Mouse (Mus musculus) stomach, embryonic 16.5 days (tissue): ENCODE data around the gene Pofut2. TPM values are rescaled to one million over a fixed set of nuclear protein-coding genes. Genes with fewer than 3 reads are reported as not detected.

Source experiments
- ATAC-seq: fragments of 200-750 bp; cut with Nextera tagmentation; 2 replicates; pipeline ENCODE4 v1.8.0; 2017; ENCODE audit warnings: moderate number of reproducible peaks, moderate TSS enrichment; ENCODE audit not compliant: insufficient read depth, low FRiP score
- H3K27ac ChIP-seq: fragments of 300-500 bp; sonication (generic); 2 replicates; pipeline ENCODE4 v1.5.1; 2014; ENCODE audit warnings: low read length
- H3K27me3 ChIP-seq: fragments of 300-500 bp; sonication (generic); 2 replicates; pipeline ENCODE4 v1.6.1; 2014; ENCODE audit warnings: low read length, control low read depth, mixed read lengths; ENCODE audit not compliant: control insufficient read depth, insufficient read depth
- H3K36me3 ChIP-seq: fragments of 300-500 bp; sonication (generic); 2 replicates; pipeline ENCODE4 v1.6.1; 2014; ENCODE audit warnings: low read length; ENCODE audit not compliant: control insufficient read depth, insufficient read depth
- H3K4me1 ChIP-seq: fragments of 300-500 bp; sonication (generic); 2 replicates; pipeline ENCODE4 v1.6.1; 2014; ENCODE audit warnings: low read length, control low read depth, mixed read lengths; ENCODE audit not compliant: control insufficient read depth, insufficient read depth
- H3K4me2 ChIP-seq: fragments of 300-500 bp; sonication (generic); 2 replicates; pipeline ENCODE4 v1.6.1; 2014; ENCODE audit warnings: low read depth, low read length, mixed read lengths
- H3K4me3 ChIP-seq: fragments of 300-500 bp; sonication (generic); replicated peaks from 2 replicates; pipeline ENCODE4 v1.5.1; 2014; ENCODE audit warnings: mild to moderate bottlenecking, low read length
- H3K9ac ChIP-seq: fragments of 300-500 bp; sonication (generic); 2 replicates; pipeline ENCODE4 v1.6.1; 2014; ENCODE audit warnings: low read length
- H3K9me3 ChIP-seq: fragments of 300-500 bp; sonication (generic); replicated peaks from 2 replicates; pipeline ENCODE4 v1.6.1; 2016; ENCODE audit warnings: low read length, control low read depth; ENCODE audit not compliant: control insufficient read depth
- WGBS: fragments of 180-500 bp; shearing (Covaris S2); extraction: QIAGEN DNeasy Blood & Tissue Kit; methylation state at CpG from one replicate; pipeline ENCODE4 v1.1.7; 2014; 5-methylcytosine and 5-hydroxymethylcytosine counted together
- polyA plus RNA-seq: library from polyadenylated mRNA; unstranded; fragments of >200 nt; fragmentation: Nextera tagmentation; extraction: Ambion mirVana; gene quantifications from 2 replicates; pipeline ENCODE4 v1.2.1, GENCODE M21; 2015

Pofut2 gene
- polyA plus RNA-seq, 1 experiment from 2014 or later, result 125 TPM

GRCm38 (mm10) chr10:77226691-77227367 lies 32.2 kb upstream of the Pofut2 start:
- Histone ChIP-seq H3K4me2 (no peak overlapping the region), H3K9me3 (no peaks in the 10 kb centered on the region), H3K27me3 (no peaks in the 10 kb centered on the region), H3K36me3 (no peaks in the 10 kb centered on the region), H3K9ac (no peak overlapping the region), H3K4me3 (no peak overlapping the region), H3K4me1 (0 out of 2 replicates have a peak, but pooled peaks cover 5% of the 10 kb centered on the region), H3K27ac (no peak overlapping the region)
- no peak for ATAC-seq
- 71% methylated on average over 8 of the region's 8 CpGs for WGBS

GRCm38 (mm10) chr10:77227368-77227723 lies 31.7 kb upstream of the Pofut2 start:
- Histone ChIP-seq H3K4me1 (0 out of 2 replicates have a peak, but pooled peaks cover 5% of the 10 kb centered on the region), H3K9me3 (no peaks in the 10 kb centered on the region), H3K27ac (no peak overlapping the region), H3K9ac (no peak overlapping the region), H3K4me2 (no peak overlapping the region), H3K27me3 (no peaks in the 10 kb centered on the region), H3K36me3 (no peaks in the 10 kb centered on the region), H3K4me3 (no peak overlapping the region)
- WGBS, result 78% methylated on average over 6 of the region's 6 CpGs
- ATAC-seq, result no peak

- Histone ChIP-seq H3K9ac (no peak overlapping the region), H3K4me2 (no peak overlapping the region), H3K9me3 (no peaks in the 10 kb centered on the region), H3K36me3 (no peaks in the 10 kb centered on the region), H3K4me3 (no peak overlapping the region), H3K27me3 (no peaks in the 10 kb centered on the region), H3K4me1 (0 out of 2 replicates have a peak, but pooled peaks cover 7% of the 10 kb centered on the region), H3K27ac (no peak overlapping the region)
- WGBS, result 70% methylated on average over 13 of the region's 13 CpGs
- ATAC-seq, result no peak
Measured at GRCm38 (mm10) chr10:77229609-77230595, 29.1 kb upstream of the Pofut2 start.

- ATAC-seq, result no peak; the same call in 1 of the 2 replicates
Measured at GRCm38 (mm10) chr10:77231861-77232755, 26.9 kb upstream of the Pofut2 start.

GRCm38 (mm10) chr10:77233230-77233629 lies 25.8 kb upstream of the Pofut2 start:
- H3K4me3 ChIP-seq, result no peak overlapping the region
- no peak overlapping the region for H3K27ac ChIP-seq
- H3K4me2 ChIP-seq, result no peak overlapping the region
- H3K9me3 ChIP-seq, result no peaks in the 10 kb centered on the region
- H3K27me3 ChIP-seq, result no peaks in the 10 kb centered on the region
- H3K36me3 ChIP-seq, result no peaks in the 10 kb centered on the region
- ATAC-seq, result no peak
- no peak overlapping the region for H3K9ac ChIP-seq
- H3K4me1 ChIP-seq, result 0 out of 2 replicates have a peak, but pooled peaks cover 7% of the 10 kb centered on the region
- 83% methylated on average over 1 of the region's 1 CpGs for WGBS

More at GRCm38 (mm10) chr10:77231861-77232755, 26.9 kb upstream of the Pofut2 start:
- Histone ChIP-seq H3K9ac (no peak overlapping the region), H3K27ac (no peak overlapping the region), H3K9me3 (no peaks in the 10 kb centered on the region), H3K36me3 (no peaks in the 10 kb centered on the region), H3K27me3 (no peaks in the 10 kb centered on the region), H3K4me3 (no peak overlapping the region), H3K4me2 (no peak overlapping the region), H3K4me1 (0 out of 2 replicates have a peak, but pooled peaks cover 7% of the 10 kb centered on the region)
- WGBS, result 56% methylated on average over 16 of the region's 16 CpGs

GRCm38 (mm10) chr10:77234991-77235616 lies 23.9 kb upstream of the Pofut2 start:
- Histone ChIP-seq H3K36me3 (no peaks in the 10 kb centered on the region), H3K4me1 (0 out of 2 replicates have a peak, but pooled peaks cover 7% of the 10 kb centered on the region), H3K27ac (no peak overlapping the region), H3K27me3 (no peaks in the 10 kb centered on the region), H3K9ac (no peak overlapping the region), H3K9me3 (no peaks in the 10 kb centered on the region), H3K4me3 (no peak overlapping the region), H3K4me2 (no peak overlapping the region)
- 70% methylated on average over 12 of the region's 12 CpGs for WGBS
- ATAC-seq, result no peak

- no peak overlapping the region for H3K4me3 ChIP-seq
Measured at GRCm38 (mm10) chr10:77237795-77238580, 21.0 kb upstream of the Pofut2 start.

More at GRCm38 (mm10) chr10:77237795-77238580, 21.0 kb upstream of the Pofut2 start:
- H3K4me2 ChIP-seq, result no peak overlapping the region
- H3K9me3 ChIP-seq, result 0 out of 2 replicates have a peak, but pooled peaks cover 3% of the 10 kb centered on the region
- H3K36me3 ChIP-seq, result no peaks in the 10 kb centered on the region
- WGBS, result 60% methylated on average over 16 of the region's 16 CpGs
- peak overlapping the region; percentile 42; the same call in 1 of the 2 replicates for H3K27ac ChIP-seq
- H3K9ac ChIP-seq, result no peak overlapping the region
- H3K4me1 ChIP-seq, result peaks cover 1% of the 10 kb centered on the region
- no peaks in the 10 kb centered on the region for H3K27me3 ChIP-seq
- ATAC-seq, result peak; percentile 41; the same call in 1 of the 2 replicates
